Mouse (Mus musculus): ENCODE measurements at regions not wholly inside any gene's neighbourhood (a gene's known extent, or its start where the extent isn't known, plus 50 kb on each side); places are given as distances from the start of the nearest gene placed in this dataset.

GRCm38 (mm10) chr4:9122639-9123286, 883.9 kb upstream of the Car8 start:
- TF ChIP-seq CTCF (IDR thresholded peaks at IDR 0.05; ENCODE audit: low read depth, low read length) (no peak), GATA1 (IDR thresholded peaks at IDR 0.05; ENCODE audit: borderline replicate concordance, low read length) (no peak), POLR2AphosphoS5 (IDR thresholded peaks at IDR 0.05; ENCODE audit: insufficient replicate concordance, low read depth, low read length) (no peak)
